Mouse (Mus musculus) urinary bladder, postnatal 25 days (tissue): ENCODE measurements around the gene Spata1.
"Not testable (repeated sequence)": the region's sequence is repeated elsewhere in the genome, so short reads cannot be mapped to it uniquely, and the experiment has no call there.

Experiments
- DNase-seq: peaks from one replicate; pipeline ENCODE4 v3.0.0; 2022; ENCODE audit warnings: low spot score

The Spata1 gene

DNA sequence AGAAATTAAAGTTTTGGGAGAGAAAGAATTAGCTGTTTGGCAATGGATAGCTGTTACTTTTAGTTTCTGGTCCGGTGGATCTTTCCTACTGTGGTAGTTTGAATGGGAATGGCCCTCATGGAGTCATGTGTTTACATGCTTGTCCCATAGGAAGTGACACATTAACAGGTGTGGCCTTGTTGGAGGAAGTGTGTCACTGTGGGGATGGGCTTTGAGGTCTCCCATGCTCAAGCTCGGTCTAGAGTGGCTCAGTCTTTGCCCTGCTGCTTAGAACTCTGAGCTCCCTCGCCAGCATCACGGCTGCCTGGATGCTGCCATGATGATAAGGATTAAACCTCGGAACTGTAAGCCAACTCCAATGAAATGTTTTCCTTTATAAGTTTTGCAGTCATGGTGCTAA, 48.2 kb downstream of the Spata1 start:
- no peak for DNase-seq

DNA sequence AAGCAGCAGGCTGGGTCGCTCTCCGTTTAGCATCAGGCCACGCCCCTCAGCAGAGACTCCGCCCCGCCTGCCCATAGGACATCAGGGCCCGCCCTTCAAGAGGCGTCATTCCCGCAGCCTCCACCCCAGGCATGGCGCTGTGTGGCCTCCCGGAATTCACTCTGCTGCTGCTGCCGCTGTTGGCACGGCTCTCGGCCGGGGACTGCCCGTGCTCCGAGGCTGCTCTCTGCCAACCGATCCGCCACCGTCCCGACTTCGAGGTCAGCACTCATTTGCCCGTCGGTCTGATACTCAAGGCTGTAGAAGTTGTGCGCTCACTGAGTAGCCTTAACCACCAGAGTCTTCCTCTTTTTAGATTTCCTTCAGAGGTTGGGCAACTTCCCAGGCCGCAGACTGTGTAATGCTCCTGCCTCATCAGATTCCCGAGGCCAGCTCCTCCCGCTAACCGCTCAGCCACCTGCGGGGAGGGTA, 49.1 kb downstream of the Spata1 start:
- DNase-seq = peak; percentile 92

DNA sequence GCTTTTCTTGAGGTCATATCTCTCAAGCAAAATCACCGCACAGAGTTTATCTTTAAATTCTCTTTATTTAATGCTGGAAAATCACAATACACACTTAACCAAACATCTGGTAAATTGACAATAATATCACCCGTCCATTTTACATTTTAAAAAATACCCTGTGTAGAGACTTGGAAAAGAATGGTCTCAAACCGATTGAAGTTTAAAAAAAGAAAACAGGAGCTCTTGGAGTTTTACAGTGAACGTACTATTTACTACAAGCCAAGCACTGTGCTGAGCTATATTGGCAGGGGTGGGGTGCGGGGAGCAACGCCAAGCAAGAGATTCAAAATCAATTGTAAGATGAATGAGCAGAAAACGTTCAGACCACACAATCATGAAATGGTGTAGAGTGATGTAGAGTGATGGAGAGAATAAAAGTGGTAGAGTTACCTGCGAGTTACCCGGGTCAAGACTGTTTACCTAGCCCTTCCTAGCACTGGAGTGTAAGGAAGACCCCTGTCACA, 49.8 kb downstream of the Spata1 start, which contains the start of gene Ctbs:
Gene Ctbs, plus strand, starts transcription at position 51 of the 506 bp plus-strand sequence.
- DNase-seq = no peak

DNA sequence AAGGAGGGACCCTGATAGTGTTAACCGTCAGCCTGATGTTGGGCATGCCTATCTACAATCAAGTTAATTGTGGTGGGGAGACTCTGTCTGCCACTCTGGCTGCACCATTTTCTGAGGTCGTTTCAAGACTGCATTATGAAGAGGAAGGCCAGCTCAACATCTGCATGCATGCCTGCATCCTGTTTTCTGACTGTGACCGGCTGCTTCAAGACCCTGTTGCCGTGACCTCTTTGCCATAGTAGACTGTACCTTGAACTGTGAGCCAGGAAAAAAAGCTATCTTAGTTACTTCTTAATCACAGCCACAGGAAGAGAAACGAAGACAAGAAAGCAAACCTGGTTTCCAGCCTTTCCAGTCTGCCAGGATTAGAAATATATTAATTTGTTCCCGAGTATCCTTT, 50.6 kb downstream of the Spata1 start:
- DNase-seq = no peak

DNA sequence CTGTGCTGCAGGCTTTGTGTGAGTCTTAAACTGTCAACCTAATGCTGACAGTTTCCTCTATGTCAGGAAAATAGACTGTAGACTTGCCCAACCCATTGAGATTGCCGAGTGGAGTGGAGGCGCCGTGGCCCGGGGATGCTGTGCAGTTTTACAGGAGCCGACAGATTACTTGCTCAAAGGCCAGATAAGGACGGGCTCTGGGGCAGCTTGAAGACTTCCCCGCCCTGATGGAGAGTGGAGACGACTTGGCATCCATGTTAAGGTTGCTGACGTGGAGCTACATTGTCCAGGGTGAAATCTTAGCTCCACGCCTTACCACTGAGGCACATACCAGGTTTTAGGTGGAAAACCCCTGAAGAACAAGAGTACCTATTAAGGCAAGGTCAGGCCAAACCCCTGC, 51.2 kb downstream of the Spata1 start:
- DNase-seq = no peak

DNA sequence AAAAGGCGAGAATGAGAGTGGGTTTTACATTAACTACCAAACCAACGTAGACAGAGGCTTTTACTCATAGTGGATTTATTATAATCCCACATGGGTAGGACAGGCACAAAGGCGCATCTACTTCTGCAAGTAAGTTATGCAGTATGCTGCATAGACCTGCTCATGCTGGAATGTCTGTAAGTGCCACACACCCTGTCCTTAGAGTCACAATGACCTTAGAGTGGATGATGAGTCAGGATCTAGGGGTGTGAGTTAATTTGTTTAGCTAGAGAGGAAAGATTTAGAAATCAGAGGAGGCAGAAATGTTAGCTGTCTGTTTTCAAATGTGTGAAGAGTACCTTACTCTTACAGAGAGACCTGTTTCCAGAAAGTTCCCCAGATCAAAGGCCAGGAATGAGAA, 52.0 kb downstream of the Spata1 start:
- DNase-seq = no peak

DNA sequence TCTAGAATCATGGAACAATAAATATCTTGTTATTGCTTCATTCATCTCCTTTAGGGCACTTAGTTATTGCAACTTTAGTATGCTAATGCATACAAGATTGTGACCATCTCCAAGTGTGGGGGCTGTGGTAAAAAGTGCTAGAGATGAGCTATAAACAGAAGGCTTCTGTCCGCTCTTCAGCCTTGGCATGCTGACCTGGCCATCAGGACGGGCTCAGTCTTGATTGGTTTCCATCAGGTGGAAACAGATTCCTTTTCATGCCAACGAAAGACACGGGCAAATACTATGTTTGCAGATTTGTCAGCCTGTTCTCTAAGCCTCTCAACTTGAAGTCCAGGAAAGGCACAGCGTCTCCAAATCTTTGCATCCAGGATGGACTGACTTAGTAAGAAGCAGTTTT, 52.4 kb downstream of the Spata1 start:
- no peak for DNase-seq

DNA sequence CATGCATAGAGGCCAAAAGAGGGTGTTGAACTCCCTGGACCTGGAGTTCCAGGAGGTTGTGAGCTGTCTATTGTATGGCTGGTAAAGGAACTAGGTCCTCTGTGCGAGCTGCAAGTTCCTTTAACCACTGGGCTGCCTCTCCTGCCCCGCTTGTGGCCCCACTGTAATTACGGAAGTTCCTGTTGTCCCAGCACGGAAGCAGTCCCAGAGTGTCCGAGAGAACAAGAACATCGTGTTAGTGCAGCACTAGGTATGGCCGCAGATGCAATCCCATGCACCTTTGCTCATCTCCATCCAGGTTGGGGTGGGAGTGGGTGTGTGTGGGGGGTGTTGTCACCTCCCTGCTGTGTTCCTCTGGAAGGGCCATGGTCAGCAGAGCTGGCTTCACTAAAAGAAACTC, 54.7 kb downstream of the Spata1 start:
- no peak for DNase-seq

DNA sequence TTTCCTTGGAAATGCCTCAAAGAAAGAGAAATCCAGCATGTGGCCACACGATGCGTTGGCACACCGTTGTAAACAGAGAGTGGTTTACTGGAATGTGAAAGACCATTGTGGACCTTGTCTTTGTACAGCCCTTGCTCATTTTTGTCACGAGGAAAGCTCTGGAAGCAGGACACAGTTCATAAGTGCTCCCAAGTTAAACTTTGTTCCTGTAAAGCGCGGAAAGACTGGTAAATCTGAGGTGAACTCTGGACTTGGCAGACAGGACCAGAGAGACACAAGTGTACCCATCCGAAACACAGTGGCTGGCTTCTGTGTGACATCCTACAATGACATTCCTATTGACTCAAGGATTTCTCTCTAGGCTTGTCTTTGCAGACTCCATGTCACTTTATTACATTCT, 56.2 kb downstream of the Spata1 start:
- no peak for DNase-seq

DNA sequence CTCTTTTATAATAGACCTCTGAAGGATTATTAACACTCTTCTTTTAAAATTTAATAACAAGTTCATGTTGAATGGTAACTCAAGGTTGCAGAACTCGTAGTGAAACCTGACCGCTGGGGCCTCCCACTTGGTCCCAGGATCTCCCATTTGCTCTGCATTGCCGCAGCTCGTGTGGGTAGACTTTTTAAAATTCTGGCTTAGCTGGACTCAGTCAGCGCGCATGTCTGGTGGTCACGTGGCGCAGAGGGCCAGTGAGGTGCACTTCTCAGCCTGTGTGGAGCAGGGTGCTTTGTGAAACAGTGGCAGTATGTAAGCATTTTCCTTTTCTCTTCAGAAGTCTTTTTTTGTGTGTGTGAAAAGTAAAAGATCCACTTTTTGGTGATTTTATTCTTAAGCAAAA, 56.6 kb downstream of the Spata1 start:
- DNase-seq = no peak

DNA sequence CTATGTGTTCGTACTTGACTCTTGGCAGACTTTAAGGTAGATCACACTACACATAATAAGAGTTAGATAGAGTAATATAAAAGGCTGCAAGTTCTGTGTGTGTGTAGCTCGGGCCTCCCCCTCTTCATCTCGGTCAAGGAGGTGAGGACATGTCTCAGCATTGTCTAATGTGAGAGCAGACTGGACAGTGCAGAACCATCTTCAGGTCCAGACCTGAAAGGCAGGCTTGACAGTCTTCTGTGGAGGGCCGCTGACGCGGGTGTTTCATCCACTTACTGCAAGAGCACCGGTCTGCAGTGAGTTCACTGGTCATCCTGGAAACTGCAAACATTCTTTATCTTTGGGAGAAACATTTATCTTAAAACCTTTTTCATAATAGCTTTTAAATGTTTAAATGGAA, 57.1 kb downstream of the Spata1 start:
- DNase-seq = no peak

DNA sequence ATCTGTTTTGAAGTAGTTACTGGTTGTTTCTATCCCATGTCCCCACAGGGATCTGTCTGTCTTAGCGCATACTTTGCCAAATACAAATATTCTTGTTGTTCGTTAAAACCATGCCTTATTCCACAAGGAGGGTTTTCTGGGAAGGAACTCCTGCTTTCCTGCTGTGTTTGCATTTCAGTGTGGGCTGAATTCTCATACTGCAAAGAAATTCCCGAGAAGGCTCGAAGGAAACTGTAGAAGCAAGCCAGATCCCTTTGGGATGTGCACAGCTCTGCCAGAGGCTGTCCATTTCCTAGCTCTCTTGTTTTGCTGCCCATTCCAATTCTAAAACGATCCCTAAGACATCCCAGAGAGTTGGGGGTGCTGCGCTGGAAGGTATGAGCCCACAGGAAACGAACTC, 59.1 kb downstream of the Spata1 start:
- no peak for DNase-seq

DNA sequence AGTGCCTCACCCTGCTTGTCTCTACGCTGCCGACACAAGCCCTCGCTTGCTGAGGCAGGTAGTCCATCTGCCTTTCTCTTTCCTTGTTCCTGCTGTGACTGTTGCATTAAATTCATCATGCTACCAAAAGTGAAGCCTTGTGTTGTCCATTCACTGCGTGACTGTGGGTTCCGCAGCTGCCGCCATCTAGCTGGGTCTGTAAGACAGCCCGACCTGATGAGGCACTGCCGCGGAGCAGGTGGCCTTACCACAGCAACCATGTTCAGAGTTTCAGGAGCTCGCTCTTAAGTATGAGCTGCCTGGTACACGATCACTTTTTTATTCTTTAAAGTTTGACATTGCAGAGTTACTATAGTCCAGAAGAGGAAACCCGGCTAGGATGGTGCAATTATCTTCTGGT, 59.5 kb downstream of the Spata1 start:
- no peak for DNase-seq

DNA sequence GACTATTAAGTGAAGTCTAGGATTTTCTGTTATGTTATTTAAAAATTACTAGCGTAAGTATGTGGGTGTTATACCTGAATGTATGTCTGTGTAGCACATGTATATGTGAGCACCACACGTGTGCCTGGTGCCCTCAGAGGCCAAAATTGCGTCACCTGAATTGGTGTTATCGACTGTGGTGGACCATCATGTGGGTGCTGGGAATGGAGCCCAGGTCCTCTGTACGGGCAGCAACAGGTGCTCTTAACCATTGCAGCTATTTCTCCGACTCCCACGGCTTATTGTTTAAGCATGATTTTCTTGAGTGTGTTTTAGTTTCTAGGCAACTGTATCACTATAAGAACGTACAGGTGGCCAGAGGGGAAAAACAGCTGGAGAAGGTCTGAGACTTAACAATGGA, 63.4 kb downstream of the Spata1 start:
- DNase-seq = no peak

DNA sequence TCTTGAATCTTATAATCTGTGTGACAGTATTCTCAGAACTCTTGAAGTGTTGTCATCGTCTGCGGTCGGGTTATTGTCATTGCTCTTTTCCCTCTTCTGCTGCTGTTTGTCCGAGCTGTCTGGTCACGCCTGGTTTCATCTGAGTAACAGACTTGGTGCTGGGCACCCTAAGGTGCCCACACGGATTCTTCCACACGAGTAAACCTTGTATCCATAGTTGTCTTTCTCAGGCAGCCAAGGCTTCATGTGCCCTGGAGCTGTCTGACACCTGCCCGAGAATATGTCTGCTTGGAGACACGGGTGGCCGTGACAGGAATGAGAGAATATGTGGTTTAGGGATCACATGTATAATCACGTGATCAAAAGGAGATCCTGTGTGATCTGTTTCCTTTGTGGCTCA, 64.0 kb downstream of the Spata1 start:
- no peak for DNase-seq

DNA sequence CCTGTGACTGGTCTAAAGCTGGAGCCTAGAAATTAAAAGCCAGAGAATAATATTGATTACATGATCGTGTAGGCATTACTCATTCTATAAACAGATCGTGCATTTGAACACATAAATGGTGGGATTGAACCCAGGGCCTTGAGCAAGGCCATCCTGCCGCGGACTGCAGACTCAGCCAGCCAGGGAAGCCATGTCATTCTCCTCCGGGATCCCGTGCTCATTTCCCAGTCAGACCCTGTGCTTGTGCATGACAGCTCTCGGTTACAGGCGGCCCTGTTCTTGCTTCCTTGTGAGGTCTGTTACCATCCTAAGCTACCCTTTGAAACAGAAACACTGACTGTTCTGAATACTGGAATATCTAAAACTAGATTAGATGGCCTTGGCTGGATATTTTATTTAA, 64.9 kb downstream of the Spata1 start:
- no peak for DNase-seq

DNA sequence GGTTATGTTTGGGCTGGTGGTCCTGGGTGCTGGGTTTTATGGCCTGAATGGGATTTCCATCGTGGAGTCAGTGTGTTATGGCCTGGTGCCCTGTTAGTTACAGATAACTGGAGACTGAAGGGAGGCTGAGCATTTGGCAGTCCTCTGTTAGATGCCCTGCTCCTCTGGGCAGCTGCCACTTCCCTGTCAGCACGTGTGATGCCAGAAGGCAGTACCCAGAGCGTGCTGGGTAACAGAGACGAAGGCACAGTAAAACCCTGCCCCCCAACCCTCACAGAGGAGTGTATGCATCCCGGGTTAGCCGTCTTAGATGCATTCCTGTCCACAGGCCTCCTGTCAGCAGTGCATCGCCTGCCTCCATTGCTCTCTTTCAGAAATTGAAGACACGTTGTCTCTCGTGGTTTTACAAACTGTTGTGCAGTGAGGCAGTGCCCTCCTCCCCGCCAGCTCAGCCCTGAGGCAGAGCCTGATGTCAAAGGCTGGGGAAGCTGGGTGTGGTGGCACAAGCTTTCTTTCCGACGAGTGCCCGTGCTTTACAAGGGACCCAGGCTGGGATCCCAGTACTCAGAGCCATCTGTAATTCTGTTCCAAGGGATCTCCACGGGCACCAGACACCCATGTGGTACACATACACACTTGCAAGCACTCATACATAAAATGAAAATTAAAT, 65.7 kb downstream of the Spata1 start:
- DNase-seq = no peak

DNA sequence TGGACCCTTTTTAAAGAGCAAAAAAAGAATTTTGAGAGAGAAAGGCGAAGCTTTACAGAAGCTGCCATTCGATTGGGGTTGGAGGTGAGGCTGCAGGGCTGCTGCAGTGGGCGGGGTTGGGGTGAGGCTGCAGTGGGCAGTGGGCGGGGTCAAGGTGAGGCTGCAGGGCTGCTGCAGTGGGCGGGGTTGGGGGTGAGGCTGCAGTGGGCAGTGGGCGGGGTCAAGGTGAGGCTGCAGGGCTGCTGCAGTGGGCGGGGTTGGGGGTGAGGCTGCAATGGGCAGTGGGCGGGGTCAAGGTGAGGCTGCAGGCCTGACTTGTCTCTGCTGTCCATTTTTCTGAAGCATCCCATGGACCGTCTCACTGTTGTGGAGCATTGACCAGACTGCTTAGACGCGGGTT, 66.5 kb downstream of the Spata1 start:
- DNase-seq = not testable (repeated sequence)

DNA sequence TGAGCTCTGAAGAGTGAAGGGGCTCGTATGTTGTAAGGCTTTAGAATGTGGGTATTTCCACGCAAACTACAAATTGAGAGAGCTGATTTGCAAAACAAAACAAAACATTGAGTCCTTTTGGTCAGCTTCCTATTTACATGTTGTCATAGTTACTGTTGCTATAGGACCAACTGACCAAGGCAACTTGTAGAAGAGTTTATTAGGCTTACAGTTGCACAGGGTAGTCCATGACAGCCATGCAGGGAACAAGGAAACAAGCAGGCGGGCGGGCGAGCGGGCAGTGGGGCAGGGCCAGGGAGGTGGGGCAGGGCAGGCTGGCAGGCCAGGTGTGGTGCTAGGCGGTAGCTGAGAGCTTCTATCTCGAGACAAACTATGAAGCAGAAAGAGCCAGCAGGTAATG, 73.1 kb downstream of the Spata1 start:
- no peak for DNase-seq

DNA sequence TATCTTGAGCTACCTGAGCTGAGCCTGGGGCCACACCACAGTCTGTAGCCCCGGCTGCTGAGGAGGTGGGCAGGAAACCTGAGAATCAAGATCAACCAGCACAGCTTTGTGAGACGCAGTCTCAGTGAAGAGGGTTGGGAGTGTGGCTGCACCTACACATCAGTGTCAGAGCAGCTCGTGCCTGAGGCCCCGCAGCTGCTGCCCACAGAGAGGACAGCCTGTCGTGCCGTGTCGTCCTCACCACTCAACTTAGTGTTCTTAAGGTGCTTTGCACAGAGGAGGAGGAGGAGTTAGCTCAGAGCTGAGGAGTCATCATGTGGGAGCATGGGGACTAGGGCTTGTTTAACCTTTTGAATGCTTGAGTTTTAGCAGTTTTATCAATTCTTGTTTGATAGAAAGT, 73.7 kb downstream of the Spata1 start:
- no peak for DNase-seq

DNA sequence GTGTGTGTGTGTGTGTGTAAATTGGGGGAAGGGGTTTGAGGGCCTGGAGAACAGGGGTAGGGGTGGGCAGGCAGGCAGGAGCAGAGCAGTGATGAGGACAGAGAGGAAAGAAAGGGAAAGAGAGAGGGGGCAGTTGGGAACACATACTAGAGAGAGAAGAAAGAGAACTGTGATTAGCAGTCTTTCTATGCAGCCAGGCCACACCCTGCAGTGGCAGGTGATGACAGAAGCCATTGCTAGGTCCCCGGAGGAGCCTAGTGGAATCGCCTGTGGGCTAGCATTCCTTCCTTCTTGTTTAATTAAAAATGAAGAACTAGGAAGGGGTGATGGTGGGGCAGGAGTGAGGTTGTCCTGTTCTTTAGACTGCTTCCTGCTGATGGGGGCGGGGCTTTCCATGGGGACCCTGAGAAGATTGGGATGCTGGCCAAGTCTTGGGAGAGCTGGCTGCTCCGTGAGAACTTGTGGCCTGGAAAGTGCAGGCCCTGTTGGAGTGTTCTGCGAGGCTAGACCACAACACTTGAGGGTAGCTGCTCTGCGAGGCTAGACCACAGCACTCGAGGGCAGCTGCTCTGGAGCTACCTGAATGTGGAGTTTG, 75.2 kb downstream of the Spata1 start:
- DNase-seq = no peak

DNA sequence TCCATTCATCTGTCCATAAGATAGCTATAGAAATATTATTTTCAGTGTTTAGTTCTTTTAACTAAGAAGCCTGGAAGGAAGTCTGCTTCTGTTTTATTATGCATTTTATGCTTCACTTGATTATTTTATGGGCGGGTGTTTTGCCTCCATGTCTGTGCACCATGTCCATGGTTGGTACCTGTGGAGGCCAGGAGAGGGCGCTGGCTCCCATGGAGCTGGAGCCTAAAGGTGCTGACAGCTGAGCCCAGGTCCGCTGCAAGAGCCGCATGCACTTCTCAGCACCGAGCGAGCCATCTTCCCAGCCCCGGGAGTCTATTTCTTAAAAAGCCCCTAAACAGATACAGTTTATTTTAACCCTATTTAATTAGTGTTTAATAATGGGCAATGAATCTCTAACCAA, 75.8 kb downstream of the Spata1 start:
- DNase-seq = no peak

DNA sequence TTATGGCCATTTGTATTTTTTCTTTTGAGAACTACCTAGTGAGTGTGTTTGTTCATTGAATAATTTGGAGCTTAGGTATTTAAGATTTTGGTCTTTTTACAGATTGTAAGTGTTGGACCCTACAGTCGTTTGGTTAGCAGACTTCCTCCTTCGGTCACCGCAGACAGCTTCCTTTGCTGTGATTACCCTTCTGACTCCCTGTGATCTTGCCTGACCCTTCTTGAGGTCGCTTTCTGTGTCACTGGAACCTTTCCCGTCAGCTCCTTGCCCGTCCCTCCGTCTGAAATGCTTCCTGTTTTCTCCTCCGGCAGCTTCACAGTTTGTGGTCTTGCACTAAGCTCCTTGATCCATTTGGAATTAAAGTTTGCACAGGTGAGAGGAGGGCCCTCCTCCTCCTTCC, 77.8 kb downstream of the Spata1 start:
- DNase-seq = no peak

DNA sequence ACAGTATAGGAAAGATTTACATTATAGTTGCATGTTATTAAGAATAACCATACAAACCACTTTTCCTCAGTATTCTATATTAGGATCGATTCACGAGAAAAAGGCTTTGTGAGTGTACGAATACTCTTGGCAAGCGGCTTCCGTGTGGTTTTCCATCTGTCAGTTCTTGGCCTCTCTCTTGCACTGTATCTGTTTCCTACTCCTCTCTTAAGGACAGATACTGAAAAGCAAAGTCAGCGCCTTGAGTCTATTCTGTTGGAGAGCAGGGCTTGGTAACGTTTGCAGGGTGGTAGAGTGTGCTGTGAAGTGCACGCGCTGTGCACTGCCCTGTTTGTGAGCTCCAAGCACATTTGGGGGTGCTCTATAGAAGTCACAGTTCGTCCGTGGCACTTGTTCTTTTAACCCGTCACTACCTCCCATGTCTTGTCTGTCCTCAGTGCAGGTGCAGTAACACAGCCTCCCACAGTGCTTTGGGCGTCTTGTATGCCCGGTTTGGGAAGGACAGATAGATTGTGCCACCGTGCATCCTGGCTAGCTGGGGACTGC, 79.5 kb downstream of the Spata1 start:
- no peak for DNase-seq
